Mouse (Mus musculus): ENCODE results near the gene Cers6.

Cers6 gene

GRCm38 (mm10) chr2:69015822-69016221, 154.6 kb downstream of the Cers6 start:
- peak; percentile 58 for ATAC-seq (ENCODE audit: low TSS enrichment)

- no peak for ATAC-seq (ENCODE audit: low TSS enrichment)
Observed at GRCm38 (mm10) chr2:69019026-69019565, 157.9 kb downstream of the Cers6 start.

GRCm38 (mm10) chr2:69019821-69020489, 158.7 kb downstream of the Cers6 start:
- no peak for ATAC-seq (ENCODE audit: low TSS enrichment)

GRCm38 (mm10) chr2:69020636-69021310, 159.5 kb downstream of the Cers6 start:
- ATAC-seq (ENCODE audit: low TSS enrichment), result peak; percentile 16; the same call in 1 of the 2 replicates

GRCm38 (mm10) chr2:69021516-69021915, 160.3 kb downstream of the Cers6 start:
- no peak for ATAC-seq (ENCODE audit: low TSS enrichment)

GRCm38 (mm10) chr2:69024856-69025255, 163.6 kb downstream of the Cers6 start:
- ATAC-seq (ENCODE audit: low TSS enrichment), result peak; percentile 81

GRCm38 (mm10) chr2:69032562-69032961, 171.3 kb downstream of the Cers6 start:
- ATAC-seq (ENCODE audit: low TSS enrichment), result no peak

GRCm38 (mm10) chr2:69035457-69035856, 174.2 kb downstream of the Cers6 start:
- no peak for ATAC-seq (ENCODE audit: low TSS enrichment)

GRCm38 (mm10) chr2:69037362-69037761, 176.1 kb downstream of the Cers6 start:
- ATAC-seq (ENCODE audit: low TSS enrichment), result peak; percentile 94

- ATAC-seq (ENCODE audit: low TSS enrichment), result no peak
Observed at GRCm38 (mm10) chr2:69042327-69043106, 181.3 kb downstream of the Cers6 start.

- peak; percentile 62 for ATAC-seq (ENCODE audit: low TSS enrichment)
Observed at GRCm38 (mm10) chr2:69043431-69044118, 182.3 kb downstream of the Cers6 start.

- ATAC-seq (ENCODE audit: low TSS enrichment), result no peak
Observed at GRCm38 (mm10) chr2:69045926-69046325, 184.7 kb downstream of the Cers6 start.

GRCm38 (mm10) chr2:69047297-69047696, 186.1 kb downstream of the Cers6 start:
- ATAC-seq (ENCODE audit: low TSS enrichment), result peak; percentile 54

- ATAC-seq (ENCODE audit: low TSS enrichment), result peak; percentile 28; the same call in 1 of the 2 replicates
Observed at GRCm38 (mm10) chr2:69047805-69048204, 186.6 kb downstream of the Cers6 start.

GRCm38 (mm10) chr2:69049179-69049578, 187.9 kb downstream of the Cers6 start:
- ATAC-seq (ENCODE audit: low TSS enrichment), result no peak

- no peak for ATAC-seq (ENCODE audit: low TSS enrichment)
Observed at GRCm38 (mm10) chr2:69050189-69050588, 188.9 kb downstream of the Cers6 start.

- ATAC-seq (ENCODE audit: low TSS enrichment), result no peak
Observed at GRCm38 (mm10) chr2:69051596-69051995, 190.4 kb downstream of the Cers6 start.

GRCm38 (mm10) chr2:69053210-69053858, 192.1 kb downstream of the Cers6 start:
- no peak for ATAC-seq (ENCODE audit: low TSS enrichment)

GRCm38 (mm10) chr2:69054279-69054678, 193.0 kb downstream of the Cers6 start:
- ATAC-seq (ENCODE audit: low TSS enrichment), result peak; percentile 66

GRCm38 (mm10) chr2:69055174-69055573, 193.9 kb downstream of the Cers6 start:
- ATAC-seq (ENCODE audit: low TSS enrichment), result no peak

GRCm38 (mm10) chr2:69061313-69061712, 200.1 kb downstream of the Cers6 start:
- ATAC-seq (ENCODE audit: low TSS enrichment), result peak; percentile 84

All from frontal cortex, adult (tissue).